Mouse (Mus musculus) mouse embryonic stem cell (cell line): ENCODE data around the gene Raet1d.
"Not testable (repeated sequence)": the region's sequence is repeated elsewhere in the genome, so short reads cannot be mapped to it uniquely, and the experiment has no call there.

Experiments used
- in situ Hi-C, 2 experiments: fragments of 300-500 bp; cut with MboI; formaldehyde crosslinking; loops; 1 replicate in 1 of 2; 3 replicates in 1 of 2; pipeline ENCODE4 v1.14.3; 2019 to 2020; ENCODE audit warnings: low sequenced_read_pairs in 2 of 2, low pct_unique_long_range_greater_than_20kb in 1 of 2, mixed read lengths in 1 of 2; ENCODE audit not compliant: unreplicated experiment in 1 of 2

The Raet1d gene

GRCm38 (mm10) chr10:22360252-22360651 is at the start of gene Raet1d:
Gene Raet1d (plus strand): TSS chr10:22360552.
- in situ Hi-C loops = not testable (repeated sequence)

- in situ Hi-C loops = loop anchor here in 1 of 2 experiments (5.0 kb wide), 1 partner anchor 36 kb away; no protein-coding TSS in a partner anchor
These were observed 37.5 kb upstream of the Raet1d start for GRCm38 (mm10) chr10:22322858-22323257.

GRCm38 (mm10) chr10:22345721-22346120 is 14.6 kb upstream of the Raet1d start:
- in situ Hi-C loops = loop anchor here (10.0 kb wide), 1 partner anchor 61 kb away; no protein-coding TSS in a partner anchor

GRCm38 (mm10) chr10:22353548-22354195 is 6.7 kb upstream of the Raet1d start:
- in situ Hi-C loops = not testable (repeated sequence)

GRCm38 (mm10) chr10:22354196-22354574 is 6.2 kb upstream of the Raet1d start:
- in situ Hi-C loops = not testable (repeated sequence)

- in situ Hi-C loops = not testable (repeated sequence)
These were observed 3.0 kb upstream of the Raet1d start for GRCm38 (mm10) chr10:22357373-22357772.

GRCm38 (mm10) chr10:22360957-22361356 is 605 bp downstream of the Raet1d start:
- in situ Hi-C loops = not testable (repeated sequence)

- in situ Hi-C loops = not testable (repeated sequence)
These were observed 1.3 kb downstream of the Raet1d start for GRCm38 (mm10) chr10:22361415-22362352.

GRCm38 (mm10) chr10:22362466-22362865 is 2.1 kb downstream of the Raet1d start:
- in situ Hi-C loops = not testable (repeated sequence)

GRCm38 (mm10) chr10:22364915-22365314 is 4.6 kb downstream of the Raet1d start:
- in situ Hi-C loops = not testable (repeated sequence)

- in situ Hi-C loops = not testable (repeated sequence)
These were observed 20.9 kb downstream of the Raet1d start for GRCm38 (mm10) chr10:22381226-22381625.

GRCm38 (mm10) chr10:22390146-22390545 is 29.8 kb downstream of the Raet1d start:
- in situ Hi-C loops = not testable (repeated sequence)

GRCm38 (mm10) chr10:22391616-22392015 is 31.3 kb downstream of the Raet1d start:
- in situ Hi-C loops = not testable (repeated sequence)

- in situ Hi-C loops = not testable (repeated sequence)
These were observed 32.9 kb downstream of the Raet1d start for GRCm38 (mm10) chr10:22393028-22393824.

GRCm38 (mm10) chr10:22396680-22397079 is 36.3 kb downstream of the Raet1d start:
- in situ Hi-C loops = not testable (repeated sequence)

- in situ Hi-C loops = not testable (repeated sequence)
These were observed 42.0 kb downstream of the Raet1d start for GRCm38 (mm10) chr10:22402225-22402917.

GRCm38 (mm10) chr10:22413702-22414494 is 53.5 kb downstream of the Raet1d start:
- in situ Hi-C loops = not testable (repeated sequence)
